Mouse (Mus musculus): ENCODE measurements around the gene Slc6a17.

- TF ChIP-seq POLR2A (IDR thresholded peaks at IDR 0.05; ENCODE audit: control insufficient read depth in 1 of 2, insufficient read depth in 1 of 2, low read depth in 1 of 2, low read length in 2 of 2, poor library complexity in 1 of 2) (no peak), ZC3H11A (IDR thresholded peaks at IDR 0.05; ENCODE audit: low read depth, low read length) (no peak), HCFC1 (IDR thresholded peaks at IDR 0.05; ENCODE audit: low read depth, low read length) (no peak), E2F4 (IDR thresholded peaks at IDR 0.05; ENCODE audit: borderline replicate concordance, low read depth, low read length) (no peak), MAZ (IDR thresholded peaks at IDR 0.05; ENCODE audit: low read depth, low read length) (no peak), RAD21 (IDR thresholded peaks at IDR 0.05; ENCODE audit: low read depth, low read length) (no peak), CTCF (IDR thresholded peaks at IDR 0.05 in 2 of 3, conservative IDR thresholded peaks at IDR 0.05 in 1 of 3; ENCODE audit: control insufficient read depth in 1 of 3, insufficient read depth in 1 of 3, low read depth in 2 of 3, low read length in 3 of 3, poor library complexity in 1 of 3, severe bottlenecking in 1 of 3) (no peak), JUND (IDR thresholded peaks at IDR 0.05; ENCODE audit: low read depth, low read length) (no peak)
Observed at GRCm38 (mm10) chr3:107508696-107509095, 9.1 kb downstream of the Slc6a17 start.
